Mouse (Mus musculus) gastrocnemius, postnatal 10 days (tissue): ENCODE results near the gene Klk1b26. TPM values are rescaled to one million over a fixed set of nuclear protein-coding genes. Genes with fewer than 3 reads are reported as not detected.
"Not testable (repeated sequence)": the region's sequence is repeated elsewhere in the genome, so short reads cannot be mapped to it uniquely, and the experiment has no call there.

Source experiments
- DNase-seq: peaks from one replicate; pipeline ENCODE4 v3.0.0; 2021; ENCODE audit warnings: mixed read lengths
- long read RNA-seq, 2 experiments: library from polyadenylated mRNA; stranded (forward); transcript quantifications; one replicate each; pipeline ENCODE4 v2.0.0; 2021
- total RNA-seq, 2 experiments: library from RNA; stranded (reverse); gene quantifications; 2 replicates each; pipeline ENCODE4 v1.2.3; 2021

Klk1b26 gene
- under 1 TPM in 1 of 2 experiments, not detected in 1; 0.23 TPM for total RNA-seq
- long read RNA-seq, experiment 1: 0 reads
- long read RNA-seq, experiment 2, partial matches to known transcripts: 0 of 1 reads
- long read RNA-seq, experiment 2, other reads (novel, unspliced or antisense): 1 of 1 reads

DNA sequence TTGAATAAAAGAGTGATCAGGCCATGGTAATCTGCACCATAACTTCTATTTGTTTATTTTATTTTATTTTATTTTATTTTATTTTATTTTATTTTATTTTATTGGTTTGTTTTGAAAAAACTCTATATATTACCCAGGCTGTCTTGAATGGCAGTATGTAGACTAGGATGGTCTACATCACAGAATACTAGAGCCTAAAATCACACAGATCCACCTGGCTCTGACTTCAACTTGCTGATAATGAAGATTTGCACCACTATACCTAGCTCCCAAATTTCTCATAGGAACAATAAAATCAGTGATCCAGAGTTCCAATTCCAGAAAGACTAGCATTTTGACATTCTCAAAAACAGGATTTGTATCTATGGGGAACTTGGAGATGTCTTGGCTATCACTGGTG is at the start of gene Klk1b26:
Klk1b26 (plus strand) TSS at position 301 of the 400 bp plus-strand sequence.
- not testable (repeated sequence) for DNase-seq

DNA sequence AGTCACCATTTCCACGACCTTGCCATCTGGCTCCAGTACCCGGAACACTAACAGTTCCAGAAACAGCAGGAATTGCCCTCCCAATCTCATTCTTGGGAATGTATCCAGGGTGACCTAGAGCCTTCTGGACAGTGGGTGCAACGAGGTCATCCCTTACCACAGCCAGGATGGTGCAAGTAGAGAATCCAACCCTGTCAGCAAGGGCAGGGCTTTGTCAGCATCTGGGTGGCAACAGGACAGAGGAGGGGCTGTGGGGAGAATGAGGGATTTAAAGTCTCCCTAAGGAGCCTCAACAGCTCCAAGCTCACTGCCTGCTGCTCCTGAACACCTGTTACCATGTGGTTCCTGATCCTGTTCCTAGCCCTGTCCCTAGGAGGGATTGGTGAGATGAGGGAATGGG is 45.5 kb upstream of the Klk1b26 start, which contains the start of gene Klk1b1:
Klk1b1 (plus strand) TSS at position 301 of the 400 bp plus-strand sequence.
- no peak for DNase-seq

DNA sequence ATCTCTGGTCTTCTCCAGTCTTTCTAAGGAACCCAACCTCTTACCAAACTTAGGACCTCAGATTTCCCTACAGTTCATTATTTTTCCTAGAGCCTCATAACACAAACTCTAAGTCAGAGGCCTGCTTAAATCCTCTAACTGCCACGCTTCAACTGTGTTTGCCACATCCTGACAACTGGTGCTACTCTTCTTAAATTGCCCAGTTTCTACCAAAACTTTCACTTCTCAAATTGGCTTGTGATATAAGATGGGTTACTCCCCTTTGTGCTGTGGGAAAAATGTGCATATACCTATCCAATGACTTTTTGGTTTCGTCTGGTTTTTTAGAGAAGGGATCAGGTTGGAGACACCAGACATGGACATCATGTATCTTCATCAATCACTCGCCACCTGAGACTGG is 44.9 kb upstream of the Klk1b26 start:
- no peak for DNase-seq

DNA sequence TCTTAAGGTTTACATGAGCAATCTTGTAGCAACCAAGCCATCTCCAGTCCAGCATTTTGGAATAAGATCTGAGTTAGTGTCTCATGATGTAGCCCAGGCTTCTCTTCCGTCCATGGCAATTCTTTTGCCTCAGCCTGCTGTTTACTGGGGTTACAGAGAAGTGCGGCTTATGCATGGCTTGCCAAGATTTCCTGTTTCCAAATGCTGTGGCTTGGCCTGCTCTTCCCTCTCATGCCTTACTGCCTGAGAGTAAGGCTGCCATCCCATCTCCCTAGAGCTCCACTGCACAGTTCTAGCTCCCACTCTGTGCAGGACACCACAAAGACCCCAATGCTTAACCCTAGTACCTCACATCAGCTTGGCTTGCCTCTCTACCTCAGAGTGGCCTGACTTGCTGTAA is 44.4 kb upstream of the Klk1b26 start:
- no peak for DNase-seq

DNA sequence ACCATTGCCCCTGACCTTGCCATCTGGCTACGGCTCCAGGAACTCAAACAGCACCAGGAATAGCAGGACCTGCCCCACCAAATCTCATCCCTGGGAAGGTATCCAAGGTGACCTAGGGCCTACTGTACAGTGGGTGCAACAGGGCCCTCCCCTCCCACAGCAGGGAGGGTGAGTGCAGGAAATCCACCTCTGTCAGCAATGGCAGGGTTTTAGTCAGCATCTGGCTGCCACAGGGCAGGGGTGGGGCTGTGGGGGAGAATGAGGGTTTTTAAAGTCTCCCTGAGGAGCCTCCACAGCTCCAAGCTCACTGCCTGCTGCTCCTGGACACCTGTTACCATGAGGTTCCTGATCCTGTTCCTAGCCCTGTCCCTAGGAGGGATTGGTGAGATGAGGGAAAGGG is 36.2 kb upstream of the Klk1b26 start, which contains the start of gene Klk1b9:
Klk1b9 (plus strand) TSS at position 301 of the 400 bp plus-strand sequence.
- DNase-seq: not testable (repeated sequence)

DNA sequence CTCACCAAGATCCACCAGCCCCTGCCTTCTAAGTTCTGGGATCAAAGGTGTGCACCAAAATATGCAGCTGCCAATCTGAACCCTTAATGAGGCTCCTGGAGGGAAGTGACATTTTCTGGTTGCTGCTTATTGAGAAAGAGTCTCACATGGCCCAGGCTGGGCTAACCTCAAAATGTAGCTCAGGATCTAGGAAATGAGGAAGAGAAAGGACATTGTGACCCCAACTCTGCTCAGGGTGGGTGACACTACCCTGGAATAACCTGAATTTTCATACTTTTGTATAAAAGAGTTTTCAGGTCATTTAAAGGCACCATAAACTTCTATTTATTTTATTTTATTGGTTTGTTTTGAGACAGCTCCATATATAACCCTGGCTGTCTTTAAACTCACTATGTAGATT is 26.3 kb upstream of the Klk1b26 start:
- no peak for DNase-seq

DNA sequence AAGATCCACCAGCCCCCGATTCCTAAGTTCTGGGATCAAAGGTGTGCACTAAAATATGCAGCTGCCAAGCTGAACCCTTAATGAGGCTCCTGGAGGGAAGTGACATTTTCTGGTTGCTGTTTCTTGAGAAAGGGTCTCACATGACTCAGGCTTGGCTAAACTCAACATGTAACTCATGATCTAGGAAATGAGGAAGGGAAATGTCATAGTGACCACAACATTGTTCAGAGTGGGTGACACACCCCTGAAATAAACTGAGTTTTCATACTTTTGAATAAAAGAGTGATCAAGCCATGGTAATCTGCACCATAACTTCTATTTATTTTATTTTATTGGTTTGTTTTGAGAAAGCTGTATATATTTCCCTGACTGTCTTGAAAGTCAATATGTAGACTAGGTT is 17.1 kb upstream of the Klk1b26 start:
- DNase-seq: not testable (repeated sequence)

DNA sequence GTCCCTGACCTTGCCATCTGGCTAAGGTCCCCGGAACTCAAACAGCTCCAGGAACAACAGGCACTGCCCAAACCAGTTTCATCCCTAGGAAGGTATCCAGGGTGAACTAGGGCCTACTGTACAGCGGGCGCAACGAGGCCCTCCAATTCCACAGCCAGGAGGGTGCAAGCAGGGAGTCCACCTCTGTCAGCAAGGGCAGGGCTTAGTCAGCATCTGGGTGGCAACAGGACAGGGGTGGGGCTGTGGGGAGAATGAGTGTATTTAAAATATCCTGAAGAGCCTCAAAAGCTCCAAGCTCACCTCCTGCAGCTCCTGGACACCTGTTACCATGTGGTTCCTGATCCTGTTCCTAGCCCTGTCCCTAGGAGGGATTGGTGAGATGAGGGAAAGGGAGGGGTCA is 16.4 kb upstream of the Klk1b26 start, which contains the start of gene Klk1b11:
Klk1b11 (plus strand) TSS at position 301 of the 400 bp plus-strand sequence.
- DNase-seq: not testable (repeated sequence)

DNA sequence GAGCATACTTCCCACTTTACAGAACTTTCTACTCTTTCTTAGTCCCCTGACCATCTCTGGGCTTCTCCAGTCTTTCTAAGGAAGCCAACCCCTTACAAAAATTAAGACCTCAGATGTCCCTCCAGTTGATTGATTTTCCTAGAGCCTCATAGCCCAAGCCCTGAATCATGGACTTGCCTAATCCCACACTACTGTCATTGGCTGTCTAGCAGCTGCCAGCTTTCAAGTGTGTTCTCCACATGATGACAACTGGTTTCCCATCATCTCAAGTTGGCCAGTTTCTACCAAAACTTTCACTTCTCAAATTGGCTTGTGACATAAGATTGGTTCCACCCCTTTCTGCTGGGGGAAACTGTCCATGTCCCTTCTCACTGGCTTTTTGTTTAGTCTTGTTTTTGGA is 7.1 kb upstream of the Klk1b26 start:
- no peak for DNase-seq

DNA sequence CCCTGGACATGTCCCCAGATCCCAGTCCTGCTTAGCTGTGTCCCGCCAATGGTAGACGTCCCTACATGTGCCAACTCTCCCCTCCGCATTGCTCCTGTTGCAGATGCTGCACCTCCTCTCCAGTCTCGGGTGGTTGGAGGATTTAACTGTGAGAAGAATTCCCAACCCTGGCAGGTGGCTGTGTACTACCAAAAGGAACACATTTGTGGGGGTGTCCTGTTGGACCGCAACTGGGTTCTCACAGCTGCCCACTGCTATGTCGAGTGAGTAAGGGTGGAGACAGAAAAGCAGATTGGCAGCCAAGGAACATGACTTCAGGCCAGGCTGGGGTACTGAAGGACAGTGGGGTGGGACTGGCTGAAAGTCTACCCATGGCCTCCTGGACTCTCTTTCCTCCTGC is 2.7 kb downstream of the Klk1b26 start:
- DNase-seq: not testable (repeated sequence)

DNA sequence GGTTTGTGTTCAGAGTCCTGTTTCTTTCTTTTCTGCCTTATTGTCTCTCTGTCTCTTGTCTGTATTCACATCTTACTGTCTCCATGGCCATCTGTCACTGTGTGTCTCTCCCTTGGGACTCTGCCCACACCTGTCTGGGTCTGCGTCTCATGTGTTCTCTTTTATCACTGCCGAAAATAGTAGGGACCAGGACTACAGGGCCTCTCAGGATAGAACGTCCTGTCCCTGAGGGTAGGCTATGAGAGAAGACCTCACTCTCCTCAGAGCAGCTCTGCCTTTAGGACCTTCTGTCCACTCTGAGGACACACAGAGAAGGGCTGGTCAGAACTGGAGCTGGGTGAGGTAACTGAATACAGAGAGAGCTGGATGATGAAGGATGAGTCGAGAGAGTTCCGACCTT is 3.1 kb downstream of the Klk1b26 start:
- DNase-seq: no peak

DNA sequence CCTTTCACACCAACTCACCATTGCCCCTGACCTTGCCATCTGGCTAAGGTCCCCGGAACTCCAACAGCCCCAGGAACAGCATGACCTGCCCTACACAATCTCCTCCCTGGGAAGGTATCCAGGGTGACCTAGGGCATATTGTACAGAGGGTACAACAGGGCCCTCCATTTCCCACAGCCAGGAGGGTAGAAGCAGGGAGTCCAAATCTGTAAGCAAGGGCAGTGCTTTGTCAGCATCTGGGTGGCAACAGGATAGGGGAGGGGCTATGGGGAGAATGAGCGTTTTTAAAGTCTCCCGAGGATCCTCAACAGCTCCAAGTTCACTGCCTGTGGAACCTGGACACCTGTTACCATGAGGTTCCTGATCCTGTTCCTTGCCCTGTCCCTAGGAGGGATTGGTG is 40.0 kb downstream of the Klk1b26 start, which contains the start of gene Klk1b27:
Klk1b27 (plus strand) TSS at position 301 of the 400 bp plus-strand sequence.
- not testable (repeated sequence) for DNase-seq

Other genes with a start within 250 kb of the Klk1b26 start
- not detected for gene Klk12, start 243.3 kb upstream of the Klk1b26 start, total RNA-seq
- gene Klk11, start 237.6 kb upstream of the Klk1b26 start, total RNA-seq: not detected
- under 1 TPM; 0.28 to 0.32 TPM for gene Klk10, start 231.1 kb upstream of the Klk1b26 start, total RNA-seq
- not detected for gene Klk9, start 220.3 kb upstream of the Klk1b26 start, total RNA-seq
- gene Klk8, start 214.6 kb upstream of the Klk1b26 start, total RNA-seq: 1 to 10 TPM; 2.0 to 2.2 TPM
- not detected for gene Klk7, start 200.9 kb upstream of the Klk1b26 start, total RNA-seq
- not detected for gene Klk6, start 187.7 kb upstream of the Klk1b26 start, total RNA-seq
- gene Klk5, start 170.2 kb upstream of the Klk1b26 start, total RNA-seq: not detected
- gene Klk4, start 131.0 kb upstream of the Klk1b26 start, total RNA-seq: not detected
- gene Klk15, start 78.4 kb upstream of the Klk1b26 start, total RNA-seq: not detected
- gene Klk1b8, start 61.5 kb upstream of the Klk1b26 start, total RNA-seq: not detected
- not detected for gene Klk1b1, start 45.4 kb upstream of the Klk1b26 start, total RNA-seq
- gene Klk1b9, start 36.1 kb upstream of the Klk1b26 start, total RNA-seq: not detected
- gene Klk1b11, start 16.3 kb upstream of the Klk1b26 start, total RNA-seq: not detected
- gene Klk1b27, start 40.1 kb downstream of the Klk1b26 start, total RNA-seq: not detected
- gene Klk1b21, start 90.2 kb downstream of the Klk1b26 start, total RNA-seq: not detected
- not detected for gene Klk1b22, start 100.5 kb downstream of the Klk1b26 start, total RNA-seq
- gene Klk1b16, start 124.6 kb downstream of the Klk1b26 start, total RNA-seq: not detected
- gene Klk1b24, start 176.1 kb downstream of the Klk1b26 start, total RNA-seq: not detected
- gene Klk1b3, start 186.0 kb downstream of the Klk1b26 start, total RNA-seq: not detected
- not detected for gene Klk1b4, start 195.3 kb downstream of the Klk1b26 start, total RNA-seq
- not detected for gene Klk1b5, start 203.8 kb downstream of the Klk1b26 start, total RNA-seq
- not detected for gene Klk1, start 213.2 kb downstream of the Klk1b26 start, total RNA-seq
- gene Gm36864, start 224.0 kb downstream of the Klk1b26 start, total RNA-seq: not detected
- gene 1700028J19Rik, start 234.5 kb downstream of the Klk1b26 start, total RNA-seq: under 1 TPM; 0.23 to 0.61 TPM
- 10 to 100 TPM; 23.7 to 35.0 TPM for gene 2410002F23Rik, start 234.6 kb downstream of the Klk1b26 start, total RNA-seq
- not detected for gene Acp4, start 245.2 kb downstream of the Klk1b26 start, total RNA-seq
- gene Gm15517, start 249.3 kb downstream of the Klk1b26 start, total RNA-seq: not detected